Mouse (Mus musculus): ENCODE measurements around the gene Atp8a2.

GRCm38 (mm10) chr14:59887061-59887861 lies 309.7 kb downstream of the Atp8a2 start:
- TF ChIP-seq CTCF (IDR thresholded peaks at IDR 0.05; ENCODE audit: low read depth, low read length), result no peak
- TF ChIP-seq POLR2A (IDR thresholded peaks at IDR 0.05; ENCODE audit: borderline replicate concordance, low read depth, low read length), result no peak
